Mouse (Mus musculus) liver, embryonic 11.5 days (tissue): Measurements from ENCODE around the gene Dram1. TPM values are rescaled to one million over a fixed set of nuclear protein-coding genes. Genes with fewer than 3 reads are reported as not detected.

Experiments
- ATAC-seq: fragments of 200-750 bp; cut with Nextera tagmentation; replicated peaks from 2 replicates; pipeline ENCODE4 v1.8.0; 2017; ENCODE audit warnings: moderate number of reproducible peaks, mild to moderate bottlenecking, moderate TSS enrichment, moderate library complexity; ENCODE audit not compliant: low FRiP score
- DNase-seq: peaks from one replicate; pipeline ENCODE4 v3.0.0-alpha.2; 2017; ENCODE audit warnings: low spot score
- H3K27ac ChIP-seq: fragments of 300-500 bp; sonication (generic); 2 replicates; pipeline ENCODE4 v1.5.1; 2014; ENCODE audit warnings: mild to moderate bottlenecking, low read depth, low read length, control low read depth
- H3K27me3 ChIP-seq: fragments of 300-500 bp; sonication (generic); replicated peaks from 2 replicates; pipeline ENCODE4 v1.6.1; 2014; ENCODE audit warnings: low read length, mixed read lengths; ENCODE audit not compliant: control insufficient read depth, insufficient read depth
- H3K36me3 ChIP-seq: fragments of 300-500 bp; sonication (generic); 2 replicates; pipeline ENCODE4 v1.6.1; 2014; ENCODE audit warnings: mild to moderate bottlenecking, low read length, moderate library complexity, mixed read lengths; ENCODE audit not compliant: control insufficient read depth, insufficient read depth
- H3K4me1 ChIP-seq: fragments of 300-500 bp; sonication (generic); replicated peaks from 2 replicates; pipeline ENCODE4 v1.6.1; 2014; ENCODE audit warnings: low read length, mixed read lengths; ENCODE audit not compliant: control insufficient read depth, insufficient read depth
- H3K4me2 ChIP-seq: fragments of 300-500 bp; sonication (generic); 2 replicates; pipeline ENCODE4 v1.6.1; 2014; ENCODE audit warnings: mild to moderate bottlenecking, control low read depth, moderate library complexity
- H3K4me3 ChIP-seq: fragments of 300-500 bp; sonication (generic); 2 replicates; pipeline ENCODE4 v1.5.1; 2014; ENCODE audit warnings: low read depth, low read length, control low read depth
- H3K9ac ChIP-seq: fragments of 300-500 bp; sonication (generic); 2 replicates; pipeline ENCODE4 v1.6.1; 2014; ENCODE audit warnings: low read depth, low read length, control low read depth
- H3K9me3 ChIP-seq: fragments of 300-500 bp; sonication (generic); 2 replicates; pipeline ENCODE4 v1.6.1; 2016; ENCODE audit warnings: low read length, inconsistent platforms, mixed read lengths; ENCODE audit not compliant: control insufficient read depth
- WGBS: fragments of 180-500 bp; shearing (Covaris S2); extraction: QIAGEN DNeasy Blood & Tissue Kit; methylation state at CpG from one replicate; pipeline ENCODE4 v1.1.7; 2014; 5-methylcytosine and 5-hydroxymethylcytosine counted together
- polyA plus RNA-seq: library from polyadenylated mRNA; unstranded; fragments of >200 nt; fragmentation: Nextera tagmentation; extraction: Ambion mirVana; gene quantifications from 2 replicates; pipeline ENCODE4 v1.2.1, GENCODE M21; 2014

Dram1 gene
- polyA plus RNA-seq, 1 experiment from 2014 or later = 0.99 TPM

DNA sequence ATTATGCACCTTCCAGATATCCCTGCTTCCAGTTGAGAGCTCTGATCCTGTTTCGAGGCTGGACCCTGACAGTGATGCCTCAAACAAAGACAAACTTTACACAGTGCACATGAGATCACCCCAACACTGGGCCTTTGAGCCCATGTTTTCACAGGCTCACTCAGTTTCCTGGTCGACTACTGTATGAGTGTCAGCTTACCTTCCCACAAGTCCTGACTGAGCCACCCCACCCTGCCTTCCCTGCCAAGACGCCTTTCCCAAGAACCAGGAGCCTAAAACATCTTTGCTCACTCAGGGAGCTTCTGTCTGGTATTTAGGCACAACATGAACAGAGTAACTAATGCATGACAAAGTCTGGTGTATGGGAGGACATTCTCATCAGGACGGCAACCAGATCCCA, 9.6 kb downstream of the Dram1 start:
- Histone ChIP-seq H3K4me3 (no peak overlapping the region), H3K9ac (no peak overlapping the region), H3K9me3 (no peaks in the 10 kb centered on the region), H3K36me3 (no peaks in the 10 kb centered on the region), H3K4me2 (no peak overlapping the region), H3K27me3 (no peaks in the 10 kb centered on the region), H3K27ac (no peak overlapping the region), H3K4me1 (no peaks in the 10 kb centered on the region)
- DNase-seq (no peak), ATAC-seq (no peak)
- 57% methylated on average over 4 of the region's 4 CpGs for WGBS

DNA sequence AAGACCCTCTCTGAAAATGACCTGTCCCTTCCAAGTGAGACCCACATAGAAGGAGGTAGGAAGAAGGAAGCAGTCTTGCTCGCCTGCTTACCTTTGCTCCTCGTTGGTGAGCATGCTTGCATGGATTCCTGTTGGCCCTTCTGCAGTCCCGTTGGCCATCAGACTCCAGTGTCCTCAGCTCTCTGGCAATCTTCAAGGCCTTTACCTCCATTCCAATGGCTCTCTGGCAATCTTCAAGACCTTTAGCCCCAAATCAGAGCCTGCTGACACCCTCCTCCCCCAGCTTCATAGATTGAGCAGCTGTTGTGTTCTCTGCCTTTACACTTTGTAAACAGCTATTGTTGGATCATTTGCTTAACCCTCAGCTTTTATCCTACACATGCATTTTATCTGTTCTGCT, 14.7 kb downstream of the Dram1 start:
- no peak overlapping the region for H3K9ac ChIP-seq
- ATAC-seq (no peak), DNase-seq (no peak)
- H3K27ac ChIP-seq = no peak overlapping the region
- 65% methylated on average over 3 of the region's 3 CpGs for WGBS
- no peak overlapping the region for H3K4me3 ChIP-seq
- no peaks in the 10 kb centered on the region for H3K27me3 ChIP-seq
- no peaks in the 10 kb centered on the region for H3K4me1 ChIP-seq
- no peaks in the 10 kb centered on the region for H3K9me3 ChIP-seq
- no peaks in the 10 kb centered on the region for H3K36me3 ChIP-seq
- no peak overlapping the region for H3K4me2 ChIP-seq

DNA sequence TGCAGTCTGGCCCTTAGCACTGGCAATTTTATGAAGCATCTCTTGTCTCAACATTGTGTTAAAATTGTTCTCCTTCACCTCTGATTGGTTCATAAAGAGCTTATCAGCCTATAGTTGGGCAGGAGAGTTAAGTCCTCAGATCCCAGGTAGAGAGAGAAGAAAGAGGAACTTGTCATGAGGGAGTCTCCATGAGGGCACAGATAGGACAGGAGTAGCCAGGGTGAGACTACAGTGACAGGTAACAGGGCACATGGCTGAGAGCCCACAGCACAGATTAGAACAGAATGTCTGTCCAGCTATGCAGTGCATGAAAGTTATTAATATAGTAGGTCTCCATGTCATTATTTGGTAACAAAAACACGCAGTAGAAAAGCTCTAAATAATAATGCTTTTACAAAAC, 16.7 kb downstream of the Dram1 start:
- Histone ChIP-seq H3K4me2 (no peak overlapping the region), H3K4me3 (no peak overlapping the region), H3K9ac (no peak overlapping the region), H3K27ac (no peak overlapping the region), H3K4me1 (no peaks in the 10 kb centered on the region), H3K27me3 (peaks cover 2% of the 10 kb centered on the region; the same call in 1 of the 2 replicates), H3K9me3 (no peaks in the 10 kb centered on the region), H3K36me3 (no peaks in the 10 kb centered on the region)
- ATAC-seq (no peak), DNase-seq (no peak)
- 60% methylated on average over 1 of the region's 1 CpGs for WGBS

GRCm38 (mm10) chr10:88356983-88357559, 21.8 kb downstream of the Dram1 start:
- Histone ChIP-seq H3K4me1 (peaks cover 5% of the 10 kb centered on the region; the same call in 1 of the 2 replicates), H3K36me3 (no peaks in the 10 kb centered on the region), H3K9me3 (no peaks in the 10 kb centered on the region), H3K9ac (peak overlapping the region; percentile 55; the same call in 1 of the 2 replicates), H3K4me3 (peak overlapping the region; percentile 60), H3K4me2 (peak overlapping the region; percentile 85), H3K27me3 (peaks cover 10% of the 10 kb centered on the region), H3K27ac (no peak overlapping the region)
- DNase-seq (peak; percentile 72), ATAC-seq (peak; percentile 79)
- 1% methylated on average over 42 of the region's 47 CpGs for WGBS

DNA sequence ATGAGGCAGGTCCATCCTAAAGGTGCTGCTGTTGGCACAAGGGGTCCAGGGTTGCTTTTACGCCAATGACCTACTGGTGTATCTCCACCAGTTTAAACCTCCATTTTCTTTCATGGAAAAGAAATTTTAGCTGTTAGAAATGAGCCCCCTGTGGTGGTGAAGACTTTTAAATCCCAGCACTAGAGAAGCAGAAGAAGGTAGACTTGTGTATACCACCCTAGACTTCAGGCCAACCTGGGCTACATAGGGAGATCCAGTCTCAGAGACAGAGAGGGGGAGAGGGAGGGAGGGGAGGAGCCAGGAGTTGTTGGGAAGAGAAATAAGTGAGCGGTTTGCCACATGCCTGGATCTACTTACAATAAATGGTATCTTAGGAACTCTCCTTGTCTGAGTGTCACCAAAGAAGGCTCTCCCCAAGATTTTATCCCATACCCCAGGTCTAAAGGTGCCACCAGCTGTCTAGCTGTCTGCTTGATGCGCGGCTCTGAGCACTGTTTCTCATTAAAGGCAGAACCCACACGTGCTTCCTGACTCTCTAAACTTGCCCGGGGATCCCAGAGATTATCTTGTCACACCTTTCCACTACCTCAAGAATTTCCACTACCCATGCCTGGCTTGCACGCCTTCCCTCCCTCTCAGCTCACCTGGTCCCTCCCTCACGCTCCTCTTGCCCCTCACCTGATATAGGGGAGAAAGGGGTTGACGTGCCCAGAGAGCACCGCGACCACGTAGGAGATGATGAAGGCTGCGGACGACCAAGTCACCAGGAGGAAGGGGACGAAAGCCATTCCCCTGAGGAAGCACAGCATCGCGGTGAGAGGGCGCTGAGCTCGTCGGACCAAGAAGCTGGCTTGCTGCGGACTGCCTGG, 22.5 kb downstream of the Dram1 start:
- peak; percentile 35 for ATAC-seq
- H3K27ac ChIP-seq = no peak overlapping the region
- H3K27me3 ChIP-seq = peaks cover 10% of the 10 kb centered on the region
- peaks cover 5% of the 10 kb centered on the region; the same call in 1 of the 2 replicates for H3K4me1 ChIP-seq
- H3K36me3 ChIP-seq = no peaks in the 10 kb centered on the region
- H3K9ac ChIP-seq = 0 out of 2 replicates have a peak overlapping the region, but pooled peaks have one; percentile 55
- no peak for DNase-seq
- peak overlapping the region; percentile 60 for H3K4me3 ChIP-seq
- H3K4me2 ChIP-seq = peak overlapping the region; percentile 85
- 9% methylated on average over 21 of the region's 21 CpGs for WGBS
- no peaks in the 10 kb centered on the region for H3K9me3 ChIP-seq

- H3K4me3 ChIP-seq = no peak overlapping the region
- peaks cover 10% of the 10 kb centered on the region for H3K27me3 ChIP-seq
- no peaks in the 10 kb centered on the region for H3K36me3 ChIP-seq
- no peak overlapping the region for H3K27ac ChIP-seq
- no peak for DNase-seq
- WGBS = 65% methylated on average over 5 of the region's 5 CpGs
- no peak overlapping the region for H3K9ac ChIP-seq
- H3K9me3 ChIP-seq = no peaks in the 10 kb centered on the region
- no peak overlapping the region for H3K4me2 ChIP-seq
- ATAC-seq = no peak
- H3K4me1 ChIP-seq = peaks cover 5% of the 10 kb centered on the region; the same call in 1 of the 2 replicates
Observed at GRCm38 (mm10) chr10:88354599-88354998, 24.3 kb downstream of the Dram1 start.

DNA sequence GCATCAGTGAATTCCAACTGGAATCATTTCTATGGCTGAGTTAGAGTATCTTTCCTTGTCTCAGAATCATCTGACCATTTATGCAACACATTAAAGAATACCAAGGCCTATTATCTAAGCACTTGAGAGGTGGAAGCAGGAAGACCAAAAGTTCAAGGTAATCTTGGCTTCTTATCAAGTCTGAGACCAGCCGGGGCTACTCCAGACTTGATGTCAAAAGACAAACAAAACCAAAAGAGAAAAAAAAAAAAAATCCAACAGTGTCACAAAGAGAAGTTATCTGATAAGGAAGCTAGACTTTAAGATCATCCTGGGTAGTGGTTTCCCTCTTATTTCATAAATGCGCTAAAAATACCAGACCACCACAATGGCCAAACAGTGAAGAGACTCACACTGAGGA, 26.3 kb downstream of the Dram1 start:
- Histone ChIP-seq H3K4me1 (peaks cover 5% of the 10 kb centered on the region; the same call in 1 of the 2 replicates), H3K27ac (no peak overlapping the region), H3K4me2 (no peak overlapping the region), H3K27me3 (peaks cover 10% of the 10 kb centered on the region), H3K9me3 (no peaks in the 10 kb centered on the region), H3K4me3 (no peak overlapping the region), H3K9ac (no peak overlapping the region), H3K36me3 (no peaks in the 10 kb centered on the region)
- no peak for DNase-seq
- 44% methylated on average over 2 of the region's 2 CpGs for WGBS
- ATAC-seq = no peak

GRCm38 (mm10) chr10:88351411-88352103, 27.3 kb downstream of the Dram1 start:
- no peak overlapping the region for H3K4me2 ChIP-seq
- H3K4me3 ChIP-seq = no peak overlapping the region
- H3K27me3 ChIP-seq = peaks cover 3% of the 10 kb centered on the region
- no peak for DNase-seq
- no peak overlapping the region for H3K9ac ChIP-seq
- WGBS = 51% methylated on average over 5 of the region's 5 CpGs
- no peak overlapping the region for H3K27ac ChIP-seq
- no peaks in the 10 kb centered on the region for H3K36me3 ChIP-seq
- H3K9me3 ChIP-seq = no peaks in the 10 kb centered on the region
- peaks cover 3% of the 10 kb centered on the region; the same call in 1 of the 2 replicates for H3K4me1 ChIP-seq
- ATAC-seq = no peak
